Mouse (Mus musculus) heart, adult 9 months (tissue): ENCODE measurements around the gene Btn2a2.

Experiments
- DNase-seq, 2 experiments: peaks; one replicate each; pipeline ENCODE4 v3.0.0; 2022; ENCODE audit warnings: low spot score in 2 of 2

Gene Btn2a2

GRCm38 (mm10) chr13:23448758-23449157 is 39.9 kb downstream of the Btn2a2 start:
- no peak for DNase-seq

GRCm38 (mm10) chr13:23446498-23446952 is 42.1 kb downstream of the Btn2a2 start:
- peak; percentile 60 to 88 for DNase-seq

GRCm38 (mm10) chr13:23445561-23446320 is 42.9 kb downstream of the Btn2a2 start:
- peak; percentile 80 to 93 for DNase-seq

- DNase-seq: no peak
These were observed 43.5 kb downstream of the Btn2a2 start for GRCm38 (mm10) chr13:23445156-23445555.

GRCm38 (mm10) chr13:23444451-23444850 is 44.2 kb downstream of the Btn2a2 start:
- no peak for DNase-seq

- no peak for DNase-seq
These were observed 48.8 kb downstream of the Btn2a2 start for GRCm38 (mm10) chr13:23439901-23440300.

- DNase-seq: peak in 1 of 2 experiments; percentile 41
These were observed 50.1 kb downstream of the Btn2a2 start for GRCm38 (mm10) chr13:23438521-23438920.

- peak; percentile 73 to 91 for DNase-seq
These were observed 50.7 kb downstream of the Btn2a2 start for GRCm38 (mm10) chr13:23437908-23438307.

GRCm38 (mm10) chr13:23436861-23437822 is 51.5 kb downstream of the Btn2a2 start:
- DNase-seq: peak in 1 of 2 experiments; percentile 54

- peak in 1 of 2 experiments; percentile 56 for DNase-seq
These were observed 52.4 kb downstream of the Btn2a2 start for GRCm38 (mm10) chr13:23436231-23436661.

- no peak for DNase-seq
These were observed 53.0 kb downstream of the Btn2a2 start for GRCm38 (mm10) chr13:23435676-23436075.

- DNase-seq: no peak
These were observed 53.4 kb downstream of the Btn2a2 start for GRCm38 (mm10) chr13:23435241-23435640.

GRCm38 (mm10) chr13:23434426-23434825 is 54.2 kb downstream of the Btn2a2 start:
- DNase-seq: no peak

- DNase-seq: no peak
These were observed 54.9 kb downstream of the Btn2a2 start for GRCm38 (mm10) chr13:23433801-23434200.

GRCm38 (mm10) chr13:23433206-23433605 is 55.5 kb downstream of the Btn2a2 start:
- no peak for DNase-seq

GRCm38 (mm10) chr13:23432562-23433201 is 56.0 kb downstream of the Btn2a2 start:
- peak; percentile 92 to 96 for DNase-seq

GRCm38 (mm10) chr13:23431351-23431771 is 57.3 kb downstream of the Btn2a2 start:
- DNase-seq: peak; percentile 72 to 85

GRCm38 (mm10) chr13:23430734-23431133 is 57.9 kb downstream of the Btn2a2 start:
- peak; percentile 85 to 89 for DNase-seq

- DNase-seq: no peak
These were observed 58.8 kb downstream of the Btn2a2 start for GRCm38 (mm10) chr13:23429771-23430380.

- DNase-seq: no peak
These were observed 60.3 kb downstream of the Btn2a2 start for GRCm38 (mm10) chr13:23428166-23428993.
